Mouse (Mus musculus) neural tube, embryonic 13.5 days (tissue): Measurements from ENCODE around the gene Prom2. TPM values are rescaled to one million over a fixed set of nuclear protein-coding genes. Genes with fewer than 3 reads are reported as not detected.

Experiments
- ATAC-seq: fragments of 200-750 bp; cut with Nextera tagmentation; 2 replicates; pipeline ENCODE4 v1.8.0; 2017; ENCODE audit warnings: low read depth, mild to moderate bottlenecking, moderate TSS enrichment, moderate library complexity
- H3K27ac ChIP-seq: fragments of 300-500 bp; sonication (generic); replicated peaks from 2 replicates; pipeline ENCODE4 v1.5.1; 2015; ENCODE audit warnings: moderate library complexity, mild to moderate bottlenecking, inconsistent platforms
- H3K27me3 ChIP-seq: fragments of 300-500 bp; sonication (generic); 2 replicates; pipeline ENCODE4 v1.6.1; 2015; ENCODE audit warnings: mild to moderate bottlenecking, inconsistent platforms
- H3K36me3 ChIP-seq: fragments of 300-500 bp; sonication (generic); 2 replicates; pipeline ENCODE4 v1.6.1; 2015; ENCODE audit warnings: mild to moderate bottlenecking, inconsistent platforms
- H3K4me1 ChIP-seq: fragments of 300-500 bp; sonication (generic); replicated peaks from 2 replicates; pipeline ENCODE4 v1.6.1; 2015; ENCODE audit warnings: inconsistent platforms
- H3K4me2 ChIP-seq: fragments of 300-500 bp; sonication (generic); 2 replicates; pipeline ENCODE4 v1.6.1; 2015; ENCODE audit warnings: inconsistent platforms, mild to moderate bottlenecking, moderate library complexity
- H3K4me3 ChIP-seq: fragments of 300-500 bp; sonication (generic); 2 replicates; pipeline ENCODE4 v1.5.1; 2015; ENCODE audit warnings: mild to moderate bottlenecking, inconsistent platforms
- H3K9ac ChIP-seq: fragments of 300-500 bp; sonication (generic); 2 replicates; pipeline ENCODE4 v1.6.1; 2015; ENCODE audit warnings: moderate library complexity, mild to moderate bottlenecking, inconsistent platforms
- H3K9me3 ChIP-seq: fragments of 300-500 bp; sonication (generic); 2 replicates; pipeline ENCODE4 v1.6.1; 2016; ENCODE audit warnings: inconsistent platforms
- WGBS: fragments of 180-500 bp; shearing (Covaris S2); methylation state at CpG from one replicate; pipeline ENCODE4 v1.1.7; 2015; 5-methylcytosine and 5-hydroxymethylcytosine counted together
- polyA plus RNA-seq: library from polyadenylated mRNA; unstranded; fragments of >200 nt; fragmentation: Nextera tagmentation; extraction: Ambion mirVana; gene quantifications from 2 replicates; pipeline ENCODE4 v1.2.1, GENCODE M21; 2015

The Prom2 gene
- not detected in 2 replicates for polyA plus RNA-seq

DNA sequence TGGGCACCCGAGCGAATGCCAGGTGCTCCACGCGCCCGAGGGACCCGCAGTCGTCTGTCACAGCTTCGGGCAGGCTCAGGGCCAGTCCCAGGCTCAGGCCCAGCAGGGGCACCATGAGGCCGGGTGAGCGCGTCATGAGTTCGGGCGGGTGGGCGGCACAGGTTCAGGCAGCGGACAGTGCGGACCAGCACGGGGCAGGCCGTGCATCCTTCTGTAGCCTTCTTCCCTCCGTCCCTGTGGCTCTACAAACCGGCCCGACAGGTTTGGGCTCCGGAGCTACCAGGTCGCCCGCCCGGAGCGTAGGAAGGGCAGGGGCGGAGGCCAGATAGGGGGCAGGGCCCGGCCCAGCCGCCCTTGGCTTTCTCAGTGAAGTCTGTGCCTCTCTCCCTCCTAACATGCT, at the start of gene Prom2:
TSS of gene Prom2 (minus strand) at position 283 of the 400 bp plus-strand sequence.
- peaks cover 5% of the 10 kb centered on the region; the same call in 1 of the 2 replicates for H3K4me1 ChIP-seq
- no peak within 1 kb of the TSS for H3K27ac ChIP-seq
- H3K36me3 ChIP-seq = no peaks in the 10 kb centered on the region
- 3% methylated on average over 28 of the region's 29 CpGs for WGBS
- H3K4me2 ChIP-seq = peak within 1 kb of the TSS; percentile 34
- 0 out of 2 replicates have a peak within 1 kb of the TSS, but pooled peaks have one; percentile 22 for H3K9ac ChIP-seq
- H3K9me3 ChIP-seq = no peaks in the 10 kb centered on the region
- ATAC-seq = no peak
- H3K27me3 ChIP-seq = peaks cover 60% of the 10 kb centered on the region
- H3K4me3 ChIP-seq = peak within 1 kb of the TSS; percentile 6; the same call in 1 of the 2 replicates

DNA sequence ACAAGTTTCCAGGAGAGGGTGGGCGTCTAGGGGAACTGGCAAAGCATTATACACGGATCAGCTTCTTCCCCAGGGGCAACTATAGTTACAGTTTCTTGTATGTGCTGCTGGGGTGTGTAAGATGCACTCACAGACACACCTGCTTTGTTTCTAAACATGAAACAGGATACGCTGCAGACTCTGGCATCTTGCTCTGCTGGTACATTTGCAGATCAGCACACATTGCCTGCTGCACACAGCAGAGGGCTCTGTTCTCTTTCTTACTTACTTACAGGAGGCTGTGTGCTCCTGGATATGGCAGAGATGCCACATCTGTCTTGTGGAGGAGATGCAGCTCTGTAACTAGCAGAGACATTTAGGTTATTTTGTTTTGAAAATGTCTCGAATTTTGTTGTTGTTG, 49.6 kb upstream of the Prom2 start:
- no peaks in the 10 kb centered on the region for H3K9me3 ChIP-seq
- H3K9ac ChIP-seq = no peak overlapping the region
- H3K4me1 ChIP-seq = peaks cover 23% of the 10 kb centered on the region
- H3K27me3 ChIP-seq = no peaks in the 10 kb centered on the region
- WGBS = 84% methylated on average over 4 of the region's 4 CpGs
- peaks cover 50% of the 10 kb centered on the region for H3K36me3 ChIP-seq
- no peak overlapping the region for H3K4me3 ChIP-seq
- no peak for ATAC-seq
- no peak overlapping the region for H3K4me2 ChIP-seq
- no peak overlapping the region for H3K27ac ChIP-seq

DNA sequence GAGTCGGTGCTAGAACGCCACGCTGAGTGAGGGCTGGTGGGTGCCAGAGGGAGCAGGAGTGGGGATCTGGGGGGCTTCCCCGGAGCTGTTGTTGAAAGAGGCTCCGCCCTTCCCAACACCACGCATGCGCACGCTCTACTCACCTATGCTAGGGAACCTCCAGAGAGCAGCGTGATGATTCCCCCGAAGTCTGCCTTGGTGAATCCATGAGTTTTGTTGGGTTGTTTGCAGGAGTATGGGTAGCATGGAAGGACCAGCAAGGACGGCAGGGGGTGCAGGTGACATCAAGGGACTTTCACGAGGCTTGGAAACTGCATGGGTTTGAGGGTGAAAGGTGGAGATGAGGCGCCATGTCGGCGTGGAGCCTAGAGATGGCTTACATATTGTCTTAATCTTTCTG, 48.9 kb upstream of the Prom2 start:
- Histone ChIP-seq H3K4me3 (no peak overlapping the region), H3K27me3 (no peaks in the 10 kb centered on the region), H3K27ac (no peak overlapping the region), H3K9me3 (no peaks in the 10 kb centered on the region), H3K9ac (no peak overlapping the region), H3K4me2 (no peak overlapping the region), H3K4me1 (peaks cover 23% of the 10 kb centered on the region), H3K36me3 (peaks cover 43% of the 10 kb centered on the region)
- ATAC-seq = no peak
- 86% methylated on average over 15 of the region's 15 CpGs for WGBS

DNA sequence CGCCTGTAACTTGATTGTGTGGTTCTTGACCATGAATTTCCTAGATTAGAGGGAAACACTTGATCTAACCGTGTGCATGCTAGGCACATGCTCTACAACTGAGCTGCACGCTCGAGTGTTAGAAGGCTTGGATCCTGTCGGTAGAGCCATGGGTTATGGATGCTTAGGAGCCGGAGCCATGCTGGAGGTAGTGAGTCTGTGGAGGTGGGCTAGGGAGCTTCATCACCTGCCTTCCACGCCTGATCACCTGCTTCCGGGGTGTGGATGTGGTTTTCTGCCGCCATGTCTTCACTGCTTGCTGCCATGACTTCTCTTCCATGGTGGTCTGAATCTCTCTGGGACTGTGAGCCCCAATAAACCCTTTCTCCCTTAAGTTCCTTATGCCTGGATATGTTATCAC, 47.6 kb upstream of the Prom2 start:
- Histone ChIP-seq H3K27me3 (no peaks in the 10 kb centered on the region), H3K4me3 (no peak overlapping the region), H3K27ac (no peak overlapping the region), H3K4me1 (peaks cover 29% of the 10 kb centered on the region), H3K4me2 (no peak overlapping the region), H3K36me3 (peaks cover 30% of the 10 kb centered on the region), H3K9ac (no peak overlapping the region), H3K9me3 (no peaks in the 10 kb centered on the region)
- WGBS = 94% methylated on average over 9 of the region's 9 CpGs
- no peak for ATAC-seq

DNA sequence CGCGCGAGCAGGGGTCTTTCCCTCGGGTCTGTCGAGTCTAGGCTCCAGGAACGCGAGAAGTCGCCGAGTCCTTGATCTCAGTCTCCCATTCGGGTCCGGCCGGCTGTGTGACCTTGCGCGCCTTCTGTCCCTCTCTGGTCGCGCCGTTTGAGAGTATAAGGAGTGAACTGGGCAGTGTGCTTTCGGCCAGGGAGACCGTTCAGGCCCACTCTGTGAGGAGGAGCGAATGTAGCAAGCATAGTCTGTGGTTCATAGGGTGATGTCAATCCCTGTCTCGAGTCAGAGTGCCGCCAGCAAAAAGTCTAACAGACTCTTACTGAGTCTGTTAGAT, 46.2 kb upstream of the Prom2 start:
- Histone ChIP-seq H3K27ac (peak overlapping the region; percentile 94), H3K27me3 (no peaks in the 10 kb centered on the region), H3K36me3 (peaks cover 18% of the 10 kb centered on the region), H3K4me2 (peak overlapping the region; percentile 85), H3K9me3 (no peaks in the 10 kb centered on the region), H3K9ac (peak overlapping the region; percentile 83), H3K4me1 (peaks cover 34% of the 10 kb centered on the region), H3K4me3 (peak overlapping the region; percentile 82)
- 0 out of 2 replicates have a peak, but pooled peaks have one; percentile 11 for ATAC-seq
- under 1% methylated on average over 22 of the region's 22 CpGs for WGBS

DNA sequence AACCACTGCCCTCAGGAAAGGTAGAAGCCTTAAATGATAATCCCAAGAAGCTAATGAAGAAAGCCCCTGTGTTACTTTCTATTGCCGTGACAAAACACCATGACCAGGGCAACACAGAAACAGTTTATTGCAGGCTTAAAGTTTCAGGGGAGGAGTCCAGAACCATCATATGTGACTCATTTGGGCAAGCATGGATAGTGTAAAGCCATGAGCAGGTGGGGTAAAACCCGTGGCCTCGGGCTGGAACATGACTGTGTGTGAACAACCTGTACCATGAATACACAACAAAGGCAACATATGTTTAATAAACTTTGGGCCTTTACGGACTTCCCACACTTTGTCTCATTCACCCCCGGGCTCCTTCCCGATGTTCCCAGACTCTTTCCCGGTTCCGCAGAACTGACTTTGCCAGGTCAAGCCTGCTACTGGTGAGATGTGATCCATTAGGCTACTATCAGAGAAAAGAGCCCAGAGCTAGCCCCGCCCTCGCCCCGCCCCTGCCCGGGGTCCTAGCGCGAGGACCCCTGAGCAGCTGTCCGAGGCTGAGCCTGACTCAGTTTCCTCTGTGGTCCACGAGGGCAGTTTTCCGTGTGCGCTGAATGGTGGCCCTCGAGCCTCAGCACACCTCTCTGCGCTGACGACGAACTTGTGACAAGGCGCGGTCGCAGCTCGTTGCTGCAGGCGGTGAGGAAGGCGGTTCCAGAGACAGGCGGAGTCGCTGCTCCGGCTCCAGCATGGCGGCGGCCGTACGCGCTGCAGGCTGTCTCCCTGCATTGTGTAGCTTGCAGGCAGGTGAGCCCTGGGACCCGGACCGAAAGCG, 45.6 kb upstream of the Prom2 start, which contains the start of the genes Zfp661 and Mrps5:
TSS of gene Zfp661 (minus strand) at position 401 of the 820 bp plus-strand sequence.
TSS of gene Mrps5 (plus strand) at position 529 of the 820 bp plus-strand sequence.
- ATAC-seq = peak; percentile 77
- no peaks in the 10 kb centered on the region for H3K27me3 ChIP-seq
- H3K4me3 ChIP-seq = peak within 1 kb of the TSS; percentile 82
- no peaks in the 10 kb centered on the region for H3K9me3 ChIP-seq
- H3K27ac ChIP-seq = peak within 1 kb of the TSS; percentile 94
- H3K4me2 ChIP-seq = peak within 1 kb of the TSS; percentile 85
- H3K9ac ChIP-seq = peak within 1 kb of the TSS; percentile 83
- WGBS = 5% methylated on average over 39 of the region's 39 CpGs
- peaks cover 13% of the 10 kb centered on the region; the same call in 1 of the 2 replicates for H3K36me3 ChIP-seq
- H3K4me1 ChIP-seq = peaks cover 34% of the 10 kb centered on the region

DNA sequence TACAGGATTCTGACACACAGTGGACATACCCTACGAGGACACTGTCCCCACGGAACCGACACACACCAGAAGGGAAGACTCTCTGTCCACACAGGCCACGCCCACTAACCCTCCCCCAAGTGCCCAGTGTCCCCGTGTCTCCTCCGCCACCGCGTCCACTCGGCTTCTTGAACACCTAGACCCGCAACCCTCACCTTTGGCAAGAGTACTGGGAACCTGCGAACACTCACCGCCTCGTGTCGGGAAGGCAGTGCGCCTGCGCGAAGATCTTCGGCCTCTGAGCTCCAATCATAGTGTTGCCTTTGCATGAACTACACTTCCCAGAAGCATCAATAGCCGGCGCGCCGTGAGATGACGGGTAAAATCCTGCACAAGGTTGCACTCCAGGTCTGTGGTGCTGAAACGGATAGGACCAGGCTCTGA, 43.2 kb upstream of the Prom2 start:
- WGBS = under 1% methylated on average over 24 of the region's 24 CpGs
- H3K9ac ChIP-seq = peak overlapping the region; percentile 86
- H3K36me3 ChIP-seq = peaks cover 13% of the 10 kb centered on the region
- no peak overlapping the region for H3K27ac ChIP-seq
- H3K9me3 ChIP-seq = no peaks in the 10 kb centered on the region
- peaks cover 34% of the 10 kb centered on the region for H3K4me1 ChIP-seq
- H3K4me2 ChIP-seq = peak overlapping the region; percentile 91
- H3K27me3 ChIP-seq = no peaks in the 10 kb centered on the region
- H3K4me3 ChIP-seq = peak overlapping the region; percentile 58
- ATAC-seq = peak; percentile 83

DNA sequence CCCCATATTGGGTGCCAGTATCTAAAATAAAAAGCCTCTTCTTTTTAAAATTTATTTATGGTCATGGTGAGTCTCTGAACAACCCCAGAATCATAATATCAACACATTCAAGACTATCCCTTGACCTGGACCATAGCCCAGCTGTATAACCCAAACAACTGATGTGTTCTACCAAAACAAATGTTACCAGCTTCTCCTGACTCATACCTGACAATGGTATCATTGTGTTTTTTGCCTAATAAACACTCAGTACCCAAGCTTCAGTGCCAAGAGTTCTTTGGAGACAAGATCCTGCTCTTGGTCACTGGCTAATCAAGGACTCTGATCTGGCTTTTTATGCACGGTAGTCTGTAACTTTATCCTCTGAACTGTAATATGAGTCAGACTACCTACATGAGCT, 32.1 kb upstream of the Prom2 start:
- H3K27me3 ChIP-seq = no peaks in the 10 kb centered on the region
- H3K9ac ChIP-seq = no peak overlapping the region
- no peak overlapping the region for H3K4me3 ChIP-seq
- H3K4me2 ChIP-seq = no peak overlapping the region
- H3K4me1 ChIP-seq = no peaks in the 10 kb centered on the region
- no peak overlapping the region for H3K27ac ChIP-seq
- ATAC-seq = no peak
- 84% methylated on average over 1 of the region's 1 CpGs for WGBS
- H3K9me3 ChIP-seq = no peaks in the 10 kb centered on the region; the same call in 1 of the 2 replicates
- peaks cover 28% of the 10 kb centered on the region for H3K36me3 ChIP-seq

DNA sequence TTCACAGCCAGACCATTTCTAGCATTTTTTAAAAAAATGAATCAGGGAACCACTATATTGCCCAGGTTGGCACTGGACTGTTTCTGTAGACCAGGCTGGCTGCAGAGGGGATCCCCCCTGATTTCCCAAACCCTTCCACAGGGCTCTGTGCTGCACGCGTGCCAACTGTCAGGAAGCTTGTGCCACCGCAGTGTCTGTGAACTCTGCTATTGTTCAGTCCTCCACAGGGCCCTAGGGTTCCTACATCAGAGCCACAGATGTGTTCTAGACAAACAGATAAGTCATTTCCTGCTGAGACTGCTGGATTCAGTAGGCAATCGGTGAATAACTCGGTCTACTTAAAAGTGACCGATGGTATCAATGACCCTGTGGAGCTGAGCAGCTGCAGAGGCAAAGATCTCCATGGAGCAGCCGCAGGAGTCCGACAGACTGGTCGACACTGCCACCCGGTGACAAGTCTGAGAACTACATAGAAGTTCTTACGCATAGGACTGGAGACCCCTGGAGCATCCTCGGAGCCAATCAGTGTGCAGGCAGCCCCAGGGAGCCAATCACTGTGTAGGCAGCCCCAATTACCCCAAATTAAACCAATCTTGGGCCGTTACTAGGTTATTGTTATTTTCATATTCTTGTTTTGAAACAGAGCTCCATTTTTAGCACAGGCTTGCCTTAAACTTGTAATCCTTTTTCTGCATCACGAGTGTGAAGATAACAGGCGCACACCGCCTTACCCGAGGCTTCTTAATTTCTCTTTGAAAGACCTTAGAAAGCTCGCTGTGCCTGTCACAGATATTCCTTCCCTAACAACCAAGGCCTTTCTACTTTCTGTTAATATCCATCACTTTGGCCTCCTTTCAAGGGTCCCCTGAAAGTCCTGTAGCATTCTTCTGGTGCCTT, 18.1 kb upstream of the Prom2 start:
- peak; percentile 100 for ATAC-seq
- Histone ChIP-seq H3K4me3 (peak overlapping the region; percentile 33), H3K27me3 (peaks cover 42% of the 10 kb centered on the region), H3K4me2 (peak overlapping the region; percentile 53), H3K36me3 (no peaks in the 10 kb centered on the region), H3K4me1 (peaks cover 7% of the 10 kb centered on the region), H3K27ac (no peak overlapping the region; the same call in 1 of the 2 replicates), H3K9me3 (no peaks in the 10 kb centered on the region), H3K9ac (peak overlapping the region; percentile 57)
- WGBS = 9% methylated on average over 18 of the region's 18 CpGs

DNA sequence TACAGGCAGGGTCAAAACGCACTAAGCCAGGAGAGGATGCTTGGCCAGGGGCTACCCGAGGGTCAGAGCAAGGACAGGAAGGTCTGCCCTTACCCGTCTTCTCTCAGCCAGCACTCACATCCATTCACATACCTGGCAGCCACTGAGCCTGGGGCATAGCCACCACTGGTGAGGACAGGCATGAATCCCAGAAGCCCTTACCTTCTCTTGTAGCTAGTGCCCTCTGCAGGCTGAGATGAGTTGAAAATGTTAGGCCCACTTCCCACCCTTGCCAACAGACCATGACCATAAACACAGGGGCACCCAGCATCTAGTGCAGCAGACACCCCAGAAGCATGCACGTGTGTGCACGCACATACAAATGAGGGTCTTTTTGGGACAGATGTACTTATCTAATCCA, 9.8 kb upstream of the Prom2 start:
- H3K27me3 ChIP-seq = no peaks in the 10 kb centered on the region
- H3K4me2 ChIP-seq = no peak overlapping the region
- no peaks in the 10 kb centered on the region for H3K9me3 ChIP-seq
- H3K4me1 ChIP-seq = no peaks in the 10 kb centered on the region
- H3K4me3 ChIP-seq = no peak overlapping the region
- no peaks in the 10 kb centered on the region for H3K36me3 ChIP-seq
- H3K27ac ChIP-seq = no peak overlapping the region
- 54% methylated on average over 5 of the region's 5 CpGs for WGBS
- ATAC-seq = no peak
- H3K9ac ChIP-seq = no peak overlapping the region

DNA sequence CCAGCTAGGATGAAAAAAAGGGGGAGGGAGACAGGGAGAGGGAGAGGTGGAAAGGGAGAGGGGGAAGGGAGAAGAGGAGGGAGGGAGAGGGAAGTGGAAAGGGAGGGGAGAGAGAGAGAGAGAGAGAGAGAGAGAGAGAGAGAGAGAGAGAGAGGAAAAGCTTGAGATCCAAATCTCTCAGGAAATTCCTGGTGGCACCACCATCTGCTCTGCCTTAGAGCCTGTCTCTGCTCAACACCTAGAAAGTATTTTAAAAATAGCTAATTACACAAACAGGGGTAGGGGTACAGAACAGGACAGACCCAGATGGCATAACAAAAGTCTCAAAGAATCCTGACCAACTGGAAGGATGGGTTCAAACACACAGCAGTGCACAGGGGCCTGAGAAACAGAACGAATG, 9.2 kb upstream of the Prom2 start:
- H3K4me1 ChIP-seq = no peaks in the 10 kb centered on the region
- H3K27me3 ChIP-seq = no peaks in the 10 kb centered on the region
- H3K27ac ChIP-seq = no peak overlapping the region
- H3K9me3 ChIP-seq = no peaks in the 10 kb centered on the region
- no peak overlapping the region for H3K4me3 ChIP-seq
- no peaks in the 10 kb centered on the region for H3K36me3 ChIP-seq
- ATAC-seq = no peak
- no peak overlapping the region for H3K4me2 ChIP-seq
- H3K9ac ChIP-seq = no peak overlapping the region
- WGBS = 88% methylated on average over 1 of the region's 1 CpGs

DNA sequence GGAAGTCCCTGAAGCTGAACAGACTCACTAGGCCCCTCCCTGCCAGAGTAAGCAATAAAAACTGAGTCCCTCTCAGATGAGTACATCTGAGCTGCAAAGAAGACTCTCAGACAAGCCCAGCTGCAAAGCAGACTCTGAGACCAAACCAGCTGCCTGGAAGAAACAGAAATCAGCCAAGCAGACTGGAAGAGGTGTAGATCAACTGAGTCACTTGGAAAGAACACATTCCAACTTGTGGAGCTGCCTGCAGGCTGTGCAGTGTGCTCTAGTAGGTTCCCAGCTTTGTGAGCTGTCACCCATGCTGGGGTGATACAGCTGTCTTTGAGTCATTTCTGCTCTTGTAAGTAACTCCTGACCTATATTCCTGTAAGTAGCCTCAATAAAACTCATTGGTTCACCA, 8.4 kb upstream of the Prom2 start:
- Histone ChIP-seq H3K36me3 (no peaks in the 10 kb centered on the region), H3K27ac (no peak overlapping the region), H3K27me3 (no peaks in the 10 kb centered on the region), H3K9me3 (no peaks in the 10 kb centered on the region), H3K4me2 (no peak overlapping the region), H3K9ac (no peak overlapping the region), H3K4me3 (no peak overlapping the region), H3K4me1 (no peaks in the 10 kb centered on the region)
- no peak for ATAC-seq
